Mouse (Mus musculus) kidney, postnatal 14 days (tissue): ENCODE measurements around the gene Dnajb8.

Experiments
- DNase-seq: peaks from one replicate; pipeline ENCODE4 v3.0.0; 2022; ENCODE audit warnings: mixed read lengths

The Dnajb8 gene

DNA sequence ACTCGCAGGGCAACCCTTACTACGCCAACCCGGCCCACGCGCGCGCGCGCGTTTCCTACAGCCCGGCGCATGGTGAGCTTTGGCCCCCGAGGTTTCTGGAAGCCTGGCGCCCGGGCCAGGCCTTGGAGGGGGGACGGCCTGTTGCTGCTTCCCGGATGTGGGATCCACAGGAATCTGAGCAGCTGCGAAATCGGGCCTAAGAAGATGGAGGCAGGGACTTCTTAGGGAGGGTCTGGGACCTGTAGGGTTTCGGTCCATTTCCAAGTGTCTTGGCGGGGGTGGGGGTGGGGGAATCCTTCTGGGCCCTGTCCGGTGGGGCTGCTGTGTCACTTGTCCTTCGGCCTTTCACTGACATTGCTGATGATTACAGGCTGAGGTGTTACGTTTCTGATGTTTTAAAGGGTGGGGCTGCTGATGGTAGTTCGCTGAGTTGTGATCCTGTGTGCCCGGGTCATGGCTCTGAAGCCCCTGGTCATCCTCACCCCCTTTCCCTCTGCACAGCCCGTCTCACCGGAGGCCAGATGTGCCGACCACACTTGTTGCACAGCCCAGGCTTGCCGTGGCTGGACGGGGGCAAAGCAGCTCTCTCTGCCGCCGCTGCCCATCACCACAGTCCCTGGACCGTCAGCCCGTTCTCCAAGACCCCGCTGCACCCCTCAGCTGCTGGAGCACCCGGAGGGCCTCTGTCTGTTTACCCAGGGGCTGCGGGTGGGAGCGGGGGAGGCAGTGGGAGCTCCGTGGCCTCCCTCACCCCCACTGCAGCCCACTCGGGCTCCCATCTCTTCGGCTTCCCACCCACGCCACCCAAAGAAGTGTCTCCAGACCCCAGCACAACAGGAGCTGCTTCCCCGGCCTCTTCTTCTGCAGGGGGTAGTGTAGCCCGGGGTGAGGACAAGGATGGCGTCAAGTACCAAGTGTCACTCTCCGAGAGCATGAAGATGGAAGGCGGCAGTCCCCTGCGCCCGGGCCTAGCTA is 22.1 kb upstream of the Dnajb8 start:
- DNase-seq, result no peak

GRCm38 (mm10) chr6:88200693-88201609 is 21.1 kb upstream of the Dnajb8 start:
- DNase-seq, result no peak

- no peak for DNase-seq
Observed at GRCm38 (mm10) chr6:88201926-88202700, 20.0 kb upstream of the Dnajb8 start.

DNA sequence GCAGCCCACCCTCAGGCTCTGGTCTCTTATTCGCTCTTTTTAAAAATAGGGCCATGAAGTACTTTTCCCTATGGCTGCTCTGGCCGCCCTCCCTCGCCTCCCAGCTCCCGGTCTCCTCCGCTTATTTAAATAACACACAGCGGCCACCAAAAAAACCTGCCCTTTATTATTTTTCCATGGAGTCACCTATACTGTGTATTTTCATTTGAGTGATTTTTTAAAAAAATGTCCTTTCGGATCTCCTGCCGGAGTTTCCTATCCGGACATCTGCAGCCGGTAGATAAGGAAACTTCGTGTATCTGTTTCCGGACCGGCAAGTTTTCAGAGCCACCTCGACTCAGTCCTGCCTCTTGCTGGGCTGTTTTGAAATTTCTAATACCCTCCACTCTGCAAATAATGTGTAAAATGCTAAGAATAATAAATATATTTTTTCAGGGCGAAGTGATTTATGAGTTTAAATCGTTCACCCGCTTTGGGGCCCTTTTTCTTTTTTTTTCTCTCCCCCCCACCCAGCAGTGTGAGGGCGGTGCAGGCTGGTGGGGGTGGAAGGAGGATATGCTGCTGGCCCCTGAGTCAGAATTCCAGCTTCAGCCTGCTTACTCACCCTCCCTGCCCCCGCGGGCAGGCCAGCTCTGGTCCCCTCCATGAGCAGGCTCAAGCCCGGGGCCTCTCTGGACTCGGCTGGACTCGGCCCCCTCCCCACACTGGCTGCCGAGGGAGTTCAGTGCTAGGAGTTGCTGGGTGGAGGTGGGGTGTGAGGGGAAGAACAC is 19.0 kb upstream of the Dnajb8 start:
- peak; percentile 81 for DNase-seq

- DNase-seq, result no peak
Observed at GRCm38 (mm10) chr6:88203791-88204405, 18.2 kb upstream of the Dnajb8 start.

DNA sequence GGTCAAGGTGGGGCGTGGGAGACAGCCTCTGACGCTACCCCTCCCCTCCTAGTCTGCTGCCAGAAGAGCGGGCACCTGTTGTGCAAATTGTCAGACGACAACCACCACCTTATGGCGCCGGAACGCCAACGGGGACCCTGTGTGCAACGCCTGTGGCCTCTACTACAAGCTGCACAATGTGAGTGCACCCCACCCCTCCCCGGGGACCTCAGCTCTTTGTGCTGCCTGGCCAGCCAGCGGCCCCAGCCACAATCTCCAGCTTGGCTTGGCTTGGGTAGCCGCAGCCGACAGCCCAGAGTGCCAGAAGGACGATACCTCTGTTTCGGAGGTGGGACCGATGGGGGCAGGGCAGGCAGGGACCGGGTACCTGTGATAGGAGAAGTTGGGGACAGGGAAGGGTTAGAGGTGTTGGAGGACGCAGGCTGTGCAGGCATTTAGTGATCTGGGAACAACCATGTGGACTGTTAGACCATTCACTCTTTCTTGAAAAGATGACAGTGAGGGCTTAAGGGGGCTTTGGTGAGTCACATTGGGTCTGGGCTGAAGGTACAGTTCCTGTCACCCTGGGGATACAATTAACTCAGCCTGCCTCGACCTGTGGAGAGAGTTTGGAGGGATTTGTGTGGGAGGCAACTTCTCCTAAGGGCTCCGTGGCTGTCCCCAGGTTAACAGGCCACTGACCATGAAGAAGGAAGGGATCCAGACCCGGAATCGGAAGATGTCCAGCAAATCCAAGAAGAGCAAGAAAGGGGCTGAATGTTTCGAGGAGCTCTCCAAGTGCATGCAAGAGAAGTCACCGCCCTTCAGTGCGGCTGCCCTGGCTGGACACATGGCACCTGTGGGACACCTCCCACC is 17.3 kb upstream of the Dnajb8 start:
- DNase-seq, result no peak

GRCm38 (mm10) chr6:88205386-88205700 is 16.7 kb upstream of the Dnajb8 start:
- no peak for DNase-seq

DNA sequence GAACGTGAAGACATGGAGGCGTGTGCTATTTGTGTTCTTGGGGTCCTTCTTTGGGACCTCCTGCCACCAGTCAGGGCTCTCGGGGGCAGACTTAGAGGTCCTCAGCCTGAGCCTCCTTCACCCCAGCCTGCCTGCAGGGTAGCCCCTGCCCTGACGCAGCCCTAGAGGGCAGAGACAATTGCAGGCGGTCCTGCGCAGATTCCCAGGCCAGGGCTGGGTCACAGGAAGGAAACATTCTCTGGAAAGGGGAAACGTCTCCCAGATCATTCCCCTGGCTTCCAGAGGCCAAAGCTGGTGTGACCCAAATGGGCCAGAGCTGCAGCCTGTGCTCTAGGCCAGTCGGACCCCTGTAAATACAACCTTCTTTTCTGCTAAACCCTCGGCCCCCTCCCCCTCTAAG is 16.1 kb upstream of the Dnajb8 start:
- DNase-seq, result peak; percentile 58

DNA sequence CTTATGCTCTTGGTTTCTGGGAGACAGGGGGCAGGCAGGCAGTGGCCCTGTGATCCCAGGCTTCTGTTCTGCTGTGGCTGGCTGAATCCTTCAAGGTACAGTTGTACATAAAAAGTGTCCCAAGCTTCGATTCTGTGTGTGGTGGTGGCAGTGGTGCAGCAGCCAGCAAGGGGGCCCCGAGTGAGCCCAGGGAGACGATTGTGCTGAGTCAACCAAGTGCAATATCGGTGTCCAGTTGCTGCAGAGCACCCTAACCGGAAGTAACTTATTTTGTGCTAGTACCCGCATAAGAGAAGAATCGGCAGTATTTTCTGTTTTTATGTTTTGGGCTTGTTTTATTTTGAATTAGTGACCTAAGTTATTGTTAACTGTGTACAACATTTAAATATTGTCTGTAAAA is 15.5 kb upstream of the Dnajb8 start:
- DNase-seq, result no peak

DNA sequence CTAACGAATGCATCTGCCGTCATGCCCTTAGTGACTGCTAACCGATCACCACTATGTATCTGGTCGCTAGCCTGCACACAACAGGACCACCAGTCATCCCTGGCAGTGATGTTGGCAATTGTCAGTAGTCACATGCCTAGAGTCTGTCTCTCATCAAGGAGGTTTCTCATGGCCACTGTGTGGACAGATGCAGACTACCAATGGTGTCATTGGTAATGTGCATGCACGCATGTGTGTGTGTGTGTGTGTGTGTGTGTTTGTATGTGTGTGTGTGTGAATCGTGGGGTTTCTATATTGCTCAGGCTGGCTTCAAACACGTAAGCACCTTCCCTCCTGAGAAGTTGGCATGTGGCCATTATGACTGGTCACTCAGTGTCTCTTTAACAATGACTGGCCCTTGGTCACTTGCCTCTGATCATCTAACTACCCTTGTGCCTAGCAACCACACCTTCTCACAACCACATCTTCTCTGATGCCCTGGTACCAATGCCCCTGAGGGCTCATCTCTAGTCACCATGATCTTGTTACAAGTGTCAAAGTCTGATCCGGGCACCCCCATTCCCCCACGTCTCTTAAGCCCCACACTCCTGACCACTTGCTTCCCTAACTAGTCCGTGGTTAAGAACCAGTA is 14.6 kb upstream of the Dnajb8 start:
- no peak for DNase-seq

GRCm38 (mm10) chr6:88208321-88208720 is 13.7 kb upstream of the Dnajb8 start:
- no peak for DNase-seq

DNA sequence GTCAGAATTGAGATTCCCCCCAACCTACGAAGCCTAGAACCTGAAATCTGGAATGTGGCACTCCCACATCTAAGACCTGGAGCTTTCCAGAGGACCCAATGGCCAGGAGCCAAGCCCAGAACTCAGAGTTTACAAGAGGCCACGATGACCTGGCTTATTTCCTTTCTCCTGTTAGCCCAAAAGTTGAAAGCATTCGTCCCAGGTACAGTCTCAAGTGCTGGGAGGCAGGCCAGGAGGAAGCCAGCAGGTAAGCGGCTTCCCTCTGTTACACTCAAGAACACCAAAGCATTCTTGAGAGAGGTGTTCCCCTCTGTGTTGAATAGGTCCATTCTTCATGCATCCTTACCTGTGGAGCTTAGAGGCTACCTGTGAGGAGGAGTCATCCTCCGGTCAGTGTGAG is 12.6 kb upstream of the Dnajb8 start:
- no peak for DNase-seq

DNA sequence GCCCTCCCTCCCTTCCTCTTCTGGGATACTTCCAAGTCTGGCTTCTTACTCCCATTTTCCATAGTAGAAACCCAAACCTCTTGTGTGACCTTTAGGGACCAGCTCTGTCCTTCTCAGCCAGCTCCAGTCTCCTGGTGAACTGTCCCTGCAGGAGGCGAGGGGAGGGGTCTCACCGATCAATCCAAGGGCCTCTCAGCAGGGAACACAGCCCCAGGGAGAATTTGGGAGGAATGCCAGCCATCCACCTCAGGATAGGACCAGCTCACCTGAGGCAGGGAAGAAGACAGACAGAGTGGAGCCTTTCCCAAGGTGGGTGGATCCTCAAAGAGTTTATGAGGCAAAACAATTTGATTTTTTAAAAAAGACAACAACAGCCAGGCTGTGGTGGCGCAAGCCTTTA is 11.9 kb upstream of the Dnajb8 start:
- no peak for DNase-seq

DNA sequence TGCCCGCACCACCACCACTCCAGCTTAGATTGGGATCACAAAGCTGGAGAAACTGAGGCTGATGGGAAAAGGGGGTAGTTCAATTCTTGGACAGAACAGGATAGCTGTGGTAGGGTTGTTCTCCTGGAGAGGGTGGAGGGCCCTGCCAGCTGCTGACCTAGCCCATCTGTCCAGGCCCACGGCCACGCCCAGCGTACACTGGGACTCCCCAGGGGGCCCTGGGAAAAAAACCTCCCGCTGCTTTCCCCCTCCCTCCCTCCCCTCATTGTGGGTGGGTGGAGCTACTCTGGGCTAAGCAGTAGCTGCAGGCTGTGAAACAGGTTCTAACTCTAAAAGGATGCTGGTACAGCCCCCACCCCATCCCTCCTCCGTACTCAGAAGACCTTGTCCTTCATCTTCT is 6.3 kb upstream of the Dnajb8 start:
- no peak for DNase-seq

DNA sequence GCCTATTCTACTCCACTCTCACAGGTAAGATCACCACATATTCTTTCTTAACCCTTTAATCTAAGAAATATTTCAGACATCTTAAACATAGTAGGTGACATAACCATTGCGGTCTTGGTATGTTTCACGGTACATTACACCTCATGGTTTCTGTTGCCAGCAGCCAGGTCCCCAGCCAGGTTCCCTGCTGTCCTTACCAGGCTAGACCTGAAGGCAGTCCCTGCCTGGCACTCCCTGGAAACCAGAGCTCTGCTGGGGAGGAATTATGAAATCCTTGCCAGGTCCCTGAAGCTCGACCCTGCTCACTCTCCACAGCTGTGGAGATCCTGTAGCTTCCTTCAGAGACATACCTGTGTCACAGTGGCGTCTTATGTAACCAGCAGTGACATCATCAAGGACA is 5.9 kb upstream of the Dnajb8 start:
- no peak for DNase-seq

GRCm38 (mm10) chr6:88219094-88219493 is 3.0 kb upstream of the Dnajb8 start:
- DNase-seq, result no peak

- no peak for DNase-seq
Observed at GRCm38 (mm10) chr6:88226570-88226994, 4.5 kb downstream of the Dnajb8 start.

GRCm38 (mm10) chr6:88227537-88227936 is 5.5 kb downstream of the Dnajb8 start:
- DNase-seq, result no peak

DNA sequence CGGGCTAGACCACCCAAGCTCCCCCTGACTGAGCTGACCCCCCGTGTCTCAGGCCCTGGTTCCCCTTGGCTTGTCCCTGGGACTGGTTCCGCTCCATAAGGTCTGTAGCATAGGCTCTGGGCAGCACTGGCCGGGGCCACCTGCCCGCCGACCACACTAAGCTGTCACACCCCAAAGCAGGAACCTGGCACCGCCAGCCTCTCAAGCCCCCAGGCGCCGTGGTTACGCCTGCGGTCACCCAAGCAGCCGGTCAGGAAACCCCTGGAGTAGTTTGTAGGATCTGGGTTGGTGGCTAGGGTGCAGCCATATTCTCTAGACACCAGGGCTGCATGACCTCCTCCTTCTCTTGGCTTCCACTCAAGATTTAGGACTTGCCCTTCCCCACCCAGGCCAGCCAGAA is 7.2 kb downstream of the Dnajb8 start:
- DNase-seq, result no peak

GRCm38 (mm10) chr6:88231821-88232220 is 9.8 kb downstream of the Dnajb8 start:
- DNase-seq, result no peak
